Mouse (Mus musculus): ENCODE results near the gene Cuedc1.

Cuedc1 gene

GRCm38 (mm10) chr11:88235221-88236203, 137.7 kb downstream of the Cuedc1 start:
- peak; percentile 71 for DNase-seq (ENCODE audit: inconsistent ontology term)

GRCm38 (mm10) chr11:88240275-88240674, 142.4 kb downstream of the Cuedc1 start:
- DNase-seq (ENCODE audit: inconsistent ontology term) = no peak

GRCm38 (mm10) chr11:88240736-88241353, 143.0 kb downstream of the Cuedc1 start:
- DNase-seq (ENCODE audit: inconsistent ontology term) = no peak

GRCm38 (mm10) chr11:88241468-88242301, 143.8 kb downstream of the Cuedc1 start:
- DNase-seq (ENCODE audit: inconsistent ontology term) = no peak

Data from Muller cell, postnatal 12 days (primary cell).